Mouse (Mus musculus) heart, adult 2 months (tissue): Measurements from ENCODE around the gene Ifi205. TPM values are rescaled to one million over a fixed set of nuclear protein-coding genes. Genes with fewer than 3 reads are reported as not detected.
"Not testable (repeated sequence)": the region's sequence is repeated elsewhere in the genome, so short reads cannot be mapped to it uniquely, and the experiment has no call there.

ENCODE experiments used
- DNase-seq, 2 experiments: peaks; one replicate each; pipeline ENCODE4 v3.0.0; 2021
- H3K27ac ChIP-seq: fragments of 200-600 bp; 2 replicates; pipeline ENCODE4 v1.8.1; 2022
- H3K27me3 ChIP-seq: fragments of 200-500 bp; 2 replicates; pipeline ENCODE4 v1.6.1; 2012; ENCODE audit warnings: mild to moderate bottlenecking, low read length, inconsistent platforms, mixed read lengths; ENCODE audit not compliant: control insufficient read depth, insufficient read depth
- H3K36me3 ChIP-seq: fragments of 200-500 bp; 2 replicates; pipeline ENCODE4 v1.6.1; 2012; ENCODE audit warnings: low read length, inconsistent platforms; ENCODE audit not compliant: control insufficient read depth, insufficient read depth
- H3K4me1 ChIP-seq: fragments of 200-500 bp; 2 replicates; pipeline ENCODE4 v1.6.1; 2011; ENCODE audit warnings: low read length; ENCODE audit not compliant: control insufficient read depth, insufficient read depth
- H3K4me3 ChIP-seq: fragments of 200-600 bp; 2 replicates; pipeline ENCODE4 v1.8.1; 2022
- H3K79me2 ChIP-seq: fragments of 200-500 bp; replicated peaks from 2 replicates; pipeline ENCODE4 v1.6.1; 2012; ENCODE audit warnings: mild to moderate bottlenecking, inconsistent platforms, low read length, moderate library complexity, mixed read lengths; ENCODE audit not compliant: control insufficient read depth, insufficient read depth
- H3K9ac ChIP-seq: fragments of 200-500 bp; 2 replicates; pipeline ENCODE4 v1.6.1; 2012; ENCODE audit warnings: low read depth, mild to moderate bottlenecking, control low read depth, inconsistent platforms, low read length, mixed read lengths
- CTCF ChIP-seq: fragments of 200-600 bp; IDR thresholded peaks from 2 replicates; pipeline ENCODE4 v1.8.1; 2022; ENCODE audit warnings: antibody characterized with exemption, mild to moderate bottlenecking, moderate library complexity
- EP300 ChIP-seq: fragments of 200-500 bp; IDR thresholded peaks from 2 replicates; pipeline ENCODE4 v1.6.1; 2011; ENCODE audit warnings: low read depth, low read length, control low read depth; ENCODE audit not compliant: insufficient read depth
- POLR2A ChIP-seq: fragments of 200-500 bp; IDR thresholded peaks from 2 replicates; pipeline ENCODE4 v1.6.1; 2011; ENCODE audit warnings: mild to moderate bottlenecking, low read depth, low read length, control low read depth; ENCODE audit not compliant: insufficient read depth
- WGBS: fragments of 180-500 bp; shearing (Covaris S2); methylation state at CpG from one replicate; pipeline ENCODE4 v1.1.7; 2018; 5-methylcytosine and 5-hydroxymethylcytosine counted together
- intact Hi-C: fragments of 180-260 bp; cut with DNase I; formaldehyde crosslinking; loops from one replicate; pipeline ENCODE4 v1.15.1; 2025
- polyA plus RNA-seq: library from polyadenylated mRNA; depleted of rRNA; stranded (reverse); fragments of >200 nt; gene quantifications from 2 replicates; pipeline ENCODE4 v1.2.3, GENCODE M21; 2012
- total RNA-seq, 2 experiments: library from RNA; stranded (reverse); gene quantifications; 2 replicates each; pipeline ENCODE4 v1.2.3; 2021

Gene Ifi205
- total and polyA plus RNA-seq, 3 experiments, result 2.5 to 18.2 (median 15.8) TPM

GRCm38 (mm10) chr1:174040523-174041177 lies 9.0 kb upstream of the Ifi205 start, which contains the start of gene Olfr433:
Gene Olfr433 (plus strand): TSS chr1:174040705.
- H3K27ac ChIP-seq, result peak within 1 kb of the TSS; percentile 44
- H3K79me2 ChIP-seq, result no peaks in the 10 kb centered on the region
- no peak within 1 kb of the TSS for H3K4me3 ChIP-seq
- no peaks in the 10 kb centered on the region for H3K36me3 ChIP-seq
- TF ChIP-seq POLR2A (no peak), EP300 (no peak), CTCF (no peak)
- H3K27me3 ChIP-seq, result no peaks in the 10 kb centered on the region
- intact Hi-C loops, result no loop called here
- DNase-seq, result peak; percentile 80 to 84
- no peaks in the 10 kb centered on the region for H3K4me1 ChIP-seq
- H3K9ac ChIP-seq, result no peak within 1 kb of the TSS
- WGBS, result 54% methylated on average over 7 of the region's 7 CpGs

- H3K27ac ChIP-seq, result no peak overlapping the region; the same call in 1 of the 2 replicates
- WGBS, result 70% methylated on average over 3 of the region's 3 CpGs
- no peak overlapping the region for H3K9ac ChIP-seq
- H3K27me3 ChIP-seq, result no peaks in the 10 kb centered on the region
- no peaks in the 10 kb centered on the region for H3K79me2 ChIP-seq
- H3K36me3 ChIP-seq, result no peaks in the 10 kb centered on the region
- no peak overlapping the region for H3K4me3 ChIP-seq
- TF ChIP-seq POLR2A (no peak), CTCF (no peak), EP300 (no peak)
- no peaks in the 10 kb centered on the region for H3K4me1 ChIP-seq
- no peak for DNase-seq
- intact Hi-C loops, result no loop called here
These were observed 6.9 kb upstream of the Ifi205 start for GRCm38 (mm10) chr1:174038480-174038879.

- Histone ChIP-seq H3K36me3 (no peaks in the 10 kb centered on the region), H3K9ac (no peak overlapping the region), H3K27me3 (no peaks in the 10 kb centered on the region), H3K4me3 (no peak overlapping the region), H3K4me1 (no peaks in the 10 kb centered on the region), H3K27ac (no peak overlapping the region), H3K79me2 (no peaks in the 10 kb centered on the region)
- intact Hi-C loops, result no loop called here
- 65% methylated on average over 4 of the region's 4 CpGs for WGBS
- TF ChIP-seq CTCF, result no peak
- TF ChIP-seq EP300, result no peak
- TF ChIP-seq POLR2A, result no peak
- no peak for DNase-seq
These were observed 4.2 kb upstream of the Ifi205 start for GRCm38 (mm10) chr1:174035841-174036240.

- H3K79me2 ChIP-seq, H3K36me3 ChIP-seq, H3K27me3 ChIP-seq, H3K4me3 ChIP-seq, H3K9ac ChIP-seq, intact Hi-C loops, H3K4me1 ChIP-seq, DNase-seq, H3K27ac ChIP-seq: not testable (repeated sequence)
These were observed 24.6 kb downstream of the Ifi205 start for GRCm38 (mm10) chr1:174007050-174007449.

GRCm38 (mm10) chr1:174004352-174005109 lies 27.1 kb downstream of the Ifi205 start:
- H3K4me3 ChIP-seq, H3K27ac ChIP-seq, H3K4me1 ChIP-seq, intact Hi-C loops, H3K27me3 ChIP-seq, DNase-seq, H3K79me2 ChIP-seq, H3K36me3 ChIP-seq, H3K9ac ChIP-seq: not testable (repeated sequence)
- WGBS, result 66% methylated on average over 2 of the region's 3 CpGs

GRCm38 (mm10) chr1:173995003-173995402 lies 36.6 kb downstream of the Ifi205 start:
- Histone ChIP-seq H3K4me3 (no peak overlapping the region), H3K27me3 (no peaks in the 10 kb centered on the region), H3K79me2 (no peaks in the 10 kb centered on the region), H3K4me1 (no peaks in the 10 kb centered on the region), H3K9ac (no peak overlapping the region), H3K27ac (no peak overlapping the region), H3K36me3 (no peaks in the 10 kb centered on the region)
- TF ChIP-seq EP300, result no peak
- TF ChIP-seq POLR2A, result no peak
- no peak for TF ChIP-seq CTCF
- DNase-seq, result no peak
- intact Hi-C loops, result no loop called here
- 83% methylated on average over 4 of the region's 4 CpGs for WGBS

GRCm38 (mm10) chr1:173982694-173983305 lies 48.8 kb downstream of the Ifi205 start, which contains the start of gene Ifi202b:
Gene Ifi202b (minus strand): TSS chr1:173982744.
- H3K36me3 ChIP-seq, H3K27me3 ChIP-seq, DNase-seq, intact Hi-C loops, H3K79me2 ChIP-seq, H3K4me3 ChIP-seq, H3K27ac ChIP-seq, H3K9ac ChIP-seq, H3K4me1 ChIP-seq: not testable (repeated sequence)
- WGBS, result 87% methylated on average over 6 of the region's 6 CpGs

- H3K4me3 ChIP-seq, H3K27me3 ChIP-seq, H3K36me3 ChIP-seq, intact Hi-C loops, H3K79me2 ChIP-seq, DNase-seq, H3K9ac ChIP-seq, H3K4me1 ChIP-seq, H3K27ac ChIP-seq: not testable (repeated sequence)
- 6% methylated on average over 3 of the region's 3 CpGs for WGBS
These were observed 50.6 kb downstream of the Ifi205 start for GRCm38 (mm10) chr1:173981038-173981437.
